Mouse (Mus musculus) brain, embryonic 14.5 days (tissue): ENCODE data around the gene Tmed4. TPM values are rescaled to one million over a fixed set of nuclear protein-coding genes. Genes with fewer than 3 reads are reported as not detected.

Experiments used
- DNase-seq: peaks from one replicate; pipeline ENCODE4 v3.0.0-alpha.2; 2011; ENCODE audit warnings: low read depth
- CTCF ChIP-seq: fragments of 200-500 bp; IDR thresholded peaks from 2 replicates; pipeline ENCODE4 v1.5.1; 2012; ENCODE audit warnings: inconsistent platforms, mild to moderate bottlenecking, moderate library complexity, borderline replicate concordance; ENCODE audit not compliant: insufficient read depth, insufficient read length; ENCODE audit errors: extremely low read depth
- POLR2A ChIP-seq: fragments of 200-500 bp; IDR thresholded peaks from 2 replicates; pipeline ENCODE4 v1.6.1; 2012; ENCODE audit warnings: mild to moderate bottlenecking, inconsistent platforms, borderline replicate concordance; ENCODE audit not compliant: poor library complexity, insufficient read depth, insufficient read length, severe bottlenecking; ENCODE audit errors: extremely low read depth
- polyA plus RNA-seq: library from polyadenylated mRNA; depleted of rRNA; stranded (reverse); fragments of >200 nt; gene quantifications from 2 replicates; pipeline ENCODE4 v1.2.3, GENCODE M21; 2012

Tmed4 gene
- polyA plus RNA-seq, 1 experiment, result 145 TPM

DNA sequence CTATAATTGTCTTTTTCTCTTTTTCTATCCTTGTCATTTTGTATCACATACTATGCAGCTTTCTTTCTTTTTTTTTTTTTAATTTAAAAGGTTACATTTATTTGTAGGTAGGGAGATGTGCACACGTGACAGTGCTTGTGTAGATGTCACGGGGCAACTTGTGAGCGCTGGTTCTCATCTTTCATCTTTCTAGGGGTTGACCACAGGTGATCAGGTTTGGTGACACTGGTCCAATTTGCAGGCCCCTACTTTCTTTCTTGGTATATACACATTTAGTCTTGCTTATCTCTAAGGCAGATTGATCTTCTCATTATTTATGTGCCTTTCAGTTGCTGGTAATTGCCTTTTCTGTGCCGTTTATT, 18.3 kb upstream of the Tmed4 start:
- TF ChIP-seq POLR2A (no peak), CTCF (no peak)
- no peak for DNase-seq

DNA sequence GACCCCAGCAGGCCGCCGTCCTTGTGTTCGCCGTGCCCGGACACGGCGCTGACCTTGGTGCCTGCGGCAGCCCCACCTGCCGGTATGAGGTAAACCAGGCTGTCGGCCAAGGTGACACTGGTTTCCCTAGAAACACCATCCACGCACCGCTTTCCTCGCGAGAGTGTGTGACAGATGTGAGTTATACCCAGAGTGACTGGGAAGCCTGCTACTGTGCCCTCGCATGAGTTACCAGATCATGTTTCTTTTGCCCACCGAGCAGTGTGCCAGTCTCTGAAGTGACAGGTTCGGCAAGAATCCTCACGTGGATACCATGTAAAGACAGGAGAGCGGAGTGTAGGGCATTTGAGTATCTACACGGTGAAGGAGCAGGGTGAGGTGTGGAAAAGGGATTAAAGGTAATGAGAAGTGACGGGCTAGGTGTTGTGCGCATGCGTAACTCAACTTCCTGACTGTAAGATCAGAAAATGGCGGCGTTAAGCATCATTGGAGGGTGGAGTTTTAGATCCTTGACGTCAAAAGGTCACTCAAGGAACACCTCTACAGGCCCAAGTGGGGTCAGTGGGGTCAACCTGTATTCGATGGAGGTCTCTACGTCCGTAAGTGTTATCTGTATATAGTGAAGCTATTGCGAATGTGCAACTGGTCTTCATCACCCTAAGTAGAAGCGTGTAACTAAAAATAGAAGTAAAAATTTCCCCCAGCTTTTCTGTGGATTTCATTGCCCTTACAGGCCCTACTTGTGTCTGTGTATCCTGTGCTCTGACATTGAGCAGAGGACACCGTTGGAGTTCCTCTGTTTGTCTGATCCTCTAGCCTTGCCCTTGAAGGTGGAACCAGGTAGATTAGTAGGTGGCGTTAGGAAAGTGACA, 17.7 kb upstream of the Tmed4 start:
- TF ChIP-seq CTCF, result no peak
- TF ChIP-seq POLR2A, result no peak

DNA sequence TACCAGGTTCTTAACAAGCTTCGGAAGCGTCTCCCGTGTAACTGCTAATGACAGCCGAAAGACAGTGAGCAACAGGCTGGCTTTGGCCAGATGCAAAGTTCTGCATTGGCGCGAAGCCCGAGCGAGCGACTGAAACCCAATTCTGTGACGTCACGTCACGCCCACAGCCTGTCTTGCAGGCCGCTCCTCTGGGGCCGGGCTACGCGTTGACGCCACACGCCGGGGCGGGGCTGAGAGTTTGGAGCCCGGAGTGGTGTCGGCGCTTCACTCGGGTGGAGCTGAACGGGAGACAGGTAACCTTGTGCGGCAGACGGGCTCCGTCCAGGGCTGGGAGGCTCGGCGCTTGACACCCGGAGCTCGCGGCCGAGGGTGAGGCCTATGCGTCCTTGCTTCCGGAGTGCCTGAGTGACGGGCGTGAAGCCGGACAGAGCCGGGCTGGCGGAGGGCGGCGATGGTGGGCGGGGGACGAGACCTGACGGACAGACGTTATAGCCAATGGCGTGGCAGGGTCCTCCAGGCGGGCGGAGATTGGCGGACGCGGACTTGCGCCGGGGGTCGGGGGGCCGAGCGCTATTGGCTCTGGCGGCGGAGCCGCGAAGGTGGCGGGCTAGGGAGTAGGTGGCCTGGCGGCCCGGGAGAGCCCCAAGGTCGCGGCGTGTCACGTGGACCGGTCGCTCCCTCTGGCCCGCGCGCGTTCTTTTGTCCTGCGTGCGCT, 16.9 kb upstream of the Tmed4 start, which contains the start of gene Ogdh:
Gene Ogdh, plus strand, starts transcription at position 233 of the 715 bp plus-strand sequence.
- TF ChIP-seq POLR2A (peak; percentile 72), CTCF (no peak)

More for the DNA sequence above, 17.7 kb upstream of the Tmed4 start:
- peak; percentile 87 for DNase-seq

DNA sequence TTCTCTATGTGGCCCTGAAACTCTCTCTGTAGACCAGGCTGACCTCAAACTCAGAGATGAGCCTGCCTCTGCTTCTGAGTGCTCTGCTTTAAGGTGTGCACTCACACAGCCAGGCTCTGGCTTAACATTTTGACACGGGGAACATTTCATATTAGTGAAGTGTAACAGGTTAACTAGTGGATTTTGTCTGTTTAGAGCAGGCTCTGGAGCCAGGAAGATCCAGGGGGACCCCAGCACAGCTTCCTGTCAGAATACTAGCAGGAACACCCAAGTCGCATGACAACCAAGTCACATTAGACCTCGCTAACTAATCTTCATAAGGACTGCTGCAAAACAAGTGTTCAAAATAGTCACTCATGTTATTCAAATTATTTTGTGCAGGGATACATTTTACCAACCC, 16.2 kb upstream of the Tmed4 start:
- TF ChIP-seq POLR2A, result no peak
- no peak for TF ChIP-seq CTCF
- DNase-seq, result no peak

More for the DNA sequence above, 16.9 kb upstream of the Tmed4 start, which contains the start of gene Ogdh:
- peak; percentile 99 for DNase-seq

DNA sequence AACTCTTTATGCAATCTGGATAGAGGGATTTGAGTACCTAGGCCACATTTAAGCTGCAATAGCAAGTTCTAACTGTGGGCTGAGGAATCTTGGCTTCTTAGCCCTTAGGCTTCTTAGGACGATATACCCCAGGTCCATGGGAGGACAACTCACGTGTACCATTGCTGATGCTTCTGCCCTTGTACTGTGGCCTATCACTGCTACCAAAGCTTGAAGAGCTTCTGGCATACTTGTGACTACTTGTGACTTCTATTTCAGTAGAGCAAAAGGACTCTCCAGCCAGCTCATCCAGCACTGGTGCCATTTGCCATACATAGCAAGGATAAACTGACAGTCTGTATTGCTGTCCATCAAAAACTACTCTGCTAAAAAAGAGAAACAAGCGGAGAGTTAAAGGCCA, 15.5 kb upstream of the Tmed4 start:
- DNase-seq, result no peak
- TF ChIP-seq CTCF (no peak), POLR2A (no peak)

DNA sequence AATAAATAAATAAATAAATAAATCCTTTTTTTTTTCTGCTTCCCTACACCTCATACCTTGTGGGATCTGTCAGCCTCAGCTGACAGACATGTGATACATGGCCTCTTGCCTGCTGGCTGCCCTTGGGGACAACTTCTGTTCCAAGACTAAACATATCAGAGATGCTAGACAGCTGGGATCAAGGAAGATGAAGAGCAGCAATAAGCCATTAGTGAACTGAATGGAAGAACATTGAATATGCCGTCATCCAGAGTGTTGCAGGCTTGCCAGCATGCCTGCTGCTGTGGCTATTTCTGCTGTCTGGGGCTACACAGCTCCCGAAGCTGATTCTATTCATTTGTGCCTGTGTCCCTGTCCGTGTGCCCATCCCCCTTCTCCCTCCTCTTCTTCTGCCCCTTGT, 8.3 kb upstream of the Tmed4 start:
- TF ChIP-seq CTCF, result no peak
- TF ChIP-seq POLR2A, result no peak
- DNase-seq, result peak; percentile 11

DNA sequence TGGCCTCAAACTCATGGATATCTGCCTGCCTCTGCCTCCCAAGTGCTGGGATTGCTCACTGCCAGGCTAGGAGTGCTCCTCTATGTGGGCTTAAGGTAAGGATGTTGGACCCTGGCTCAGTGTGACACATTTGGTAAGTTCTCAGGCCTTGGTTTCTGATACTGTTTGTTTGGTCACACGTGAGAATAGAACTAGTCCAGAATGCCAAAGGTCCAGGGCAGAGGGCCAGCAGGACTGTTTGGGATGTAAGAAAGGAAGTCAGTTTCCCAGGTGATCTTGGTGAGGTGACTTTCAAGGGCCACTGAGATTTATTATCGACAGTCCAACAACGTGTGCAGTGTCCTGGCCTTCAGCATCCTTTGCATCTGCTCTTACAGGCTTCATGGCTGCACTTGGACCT, 1.8 kb upstream of the Tmed4 start:
- DNase-seq, result no peak
- TF ChIP-seq CTCF (no peak), POLR2A (no peak)

DNA sequence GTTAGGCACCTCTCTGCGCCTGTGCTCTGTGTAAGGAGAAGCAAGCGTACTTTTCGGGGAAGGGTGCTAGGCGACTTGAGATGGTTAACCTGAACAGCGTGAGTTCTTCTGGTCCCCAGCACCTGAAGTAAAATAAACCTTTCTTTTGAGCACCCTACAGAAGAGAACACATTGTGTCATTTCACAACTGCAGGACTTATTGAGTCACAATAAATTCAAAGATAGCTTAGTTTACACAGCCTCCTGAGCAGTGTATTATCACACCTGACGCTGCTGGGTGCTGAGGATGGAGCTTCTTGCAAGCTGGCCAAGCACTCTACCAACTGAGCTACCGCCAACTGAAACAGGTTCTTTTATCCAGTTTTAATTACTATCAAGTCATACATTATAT, 419 bp upstream of the Tmed4 start:
- no peak for DNase-seq
- TF ChIP-seq CTCF, result no peak
- TF ChIP-seq POLR2A, result no peak

DNA sequence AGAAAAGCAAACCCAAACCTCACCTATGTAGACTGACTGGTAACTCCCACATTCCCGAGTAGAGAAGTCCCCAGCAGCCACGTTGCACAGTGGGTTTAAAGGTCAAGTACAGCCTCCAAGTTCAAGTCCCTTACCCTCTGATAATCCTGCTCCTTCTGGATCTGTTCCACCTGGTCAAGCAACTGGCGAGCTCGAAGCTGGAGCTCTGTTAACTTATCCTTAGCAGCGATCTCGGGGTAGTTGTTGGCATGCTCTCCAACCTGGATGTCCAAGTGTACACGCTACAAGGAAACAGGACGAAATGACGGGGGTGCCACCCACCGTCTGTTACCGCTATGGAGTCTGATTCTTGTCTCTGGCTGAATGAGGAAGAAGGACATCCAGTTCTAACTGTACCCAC, 1.1 kb downstream of the Tmed4 start:
- DNase-seq, result no peak
- TF ChIP-seq POLR2A (no peak), CTCF (no peak)

DNA sequence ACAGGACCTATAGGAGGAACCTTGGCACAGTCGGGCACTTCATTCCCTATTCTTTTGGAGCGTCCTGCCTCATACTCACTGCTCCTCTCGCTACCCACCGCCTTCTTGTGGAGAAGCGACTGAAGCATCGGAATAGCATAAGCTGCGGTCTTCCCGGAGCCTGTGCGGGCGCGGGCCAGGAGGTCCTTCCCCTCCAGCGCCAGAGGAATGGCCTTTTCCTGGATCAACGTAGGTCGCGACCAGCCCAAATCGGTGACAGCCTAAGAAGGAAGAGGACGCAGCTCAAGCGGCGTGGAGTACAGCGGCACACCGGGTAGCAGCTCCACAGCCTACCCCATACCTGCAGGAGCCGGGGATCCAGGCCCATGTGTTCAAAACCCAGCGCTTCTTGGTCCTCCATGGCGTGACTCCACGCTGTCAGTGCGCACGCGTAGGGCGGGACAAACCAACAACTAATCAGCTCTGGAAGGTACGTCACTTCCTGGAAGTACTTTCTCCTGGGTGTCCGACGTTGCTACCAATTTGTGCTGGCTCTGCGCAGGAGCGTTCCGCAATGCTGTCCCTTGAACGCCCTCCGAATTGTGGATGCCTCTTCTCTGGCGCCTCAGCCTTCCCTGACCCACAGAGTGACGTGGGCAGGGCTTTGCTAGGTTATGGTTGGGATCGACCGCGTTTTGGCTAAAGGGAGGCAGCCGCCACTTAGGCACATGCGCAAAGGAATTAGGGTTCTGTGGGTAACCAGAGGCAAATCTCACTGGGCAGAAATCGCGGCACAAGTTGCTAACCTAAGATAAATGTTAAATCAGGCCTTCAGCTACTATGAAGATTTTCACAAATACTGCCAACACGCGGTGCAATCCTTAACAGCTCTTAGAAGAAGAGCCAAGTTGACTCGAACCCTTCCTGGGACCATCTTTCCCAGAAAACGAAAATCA, 7.1 kb downstream of the Tmed4 start, which contains the start of gene Ddx56:
Gene Ddx56, minus strand, starts transcription at position 453 of the 935 bp plus-strand sequence.
- peak; percentile 98 for DNase-seq
- no peak for TF ChIP-seq CTCF
- TF ChIP-seq POLR2A, result peak; percentile 64; the same call in 1 of the 2 replicates
